Mouse (Mus musculus): ENCODE results near the gene Gata1.

DNA sequence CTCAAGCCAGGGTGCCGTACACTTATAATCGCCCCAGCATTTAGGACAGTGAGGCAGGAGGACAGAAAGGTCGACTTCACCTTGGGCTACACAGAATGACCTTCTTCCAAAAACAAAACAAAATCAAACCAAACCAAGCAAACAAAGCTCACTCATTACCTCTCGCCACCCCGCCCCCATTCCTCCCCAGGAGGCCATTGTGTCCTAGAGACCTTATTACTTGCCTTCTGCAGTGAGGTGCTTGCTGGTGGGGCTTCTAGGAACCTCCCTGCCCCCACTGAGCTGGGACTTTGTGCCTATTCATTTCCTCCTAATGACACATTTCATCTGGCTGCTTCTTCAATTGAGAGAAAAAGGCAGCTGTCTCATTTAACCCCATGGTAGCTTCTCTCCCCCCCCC, 30.7 kb upstream of the Gata1 start:
- TF ChIP-seq CTCF (IDR thresholded peaks at IDR 0.05; ENCODE audit: low read depth): no peak
- no peak for TF ChIP-seq EP300 (IDR thresholded peaks at IDR 0.05; ENCODE audit: low read depth)

All from heart, postnatal 0 days (tissue).